ENCODE assay signal across 17 mouse cellular contexts in the genomic region with DNA sequence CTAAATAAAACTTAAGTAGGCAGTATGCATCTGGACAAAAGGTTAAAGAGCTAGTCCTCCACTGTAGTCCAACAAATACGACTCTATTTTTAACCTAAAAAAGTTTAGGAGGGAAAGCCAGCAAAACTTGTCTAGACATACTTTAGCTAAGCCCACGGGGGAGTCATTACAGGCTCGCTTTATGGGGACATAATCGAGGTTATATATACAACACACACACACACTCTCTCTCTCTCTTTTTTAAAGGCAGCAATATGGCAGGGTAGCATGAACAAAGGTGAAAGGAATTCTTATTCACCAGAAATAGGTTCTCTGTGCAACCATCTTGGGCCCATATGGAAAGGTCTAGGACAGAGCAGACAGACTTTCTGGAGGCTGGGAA.
DNase-seq lines count a peak whose midpoint lies in the region; ATAC-seq and TF ChIP-seq lines count a peak whose summit lies in the region.
"Had no signal": no experiment of that assay in that cellular context is flagged by ENCODE, and none has a peak within 500 bp of the region (broad histone marks: within the 10 kb centered on the region; RNA-seq: fewer than 3 reads in every experiment).

No protein-coding gene starts in this region.

- H3K9me3 ChIP-seq in forebrain, embryonic 10.5 days = no peaks in the 10 kb centered on the region
- H3K9me3 ChIP-seq in forebrain, postnatal 0 days (ENCODE audit: low read length) = no peaks in the 10 kb centered on the region
- H3K9me3 ChIP-seq in kidney, embryonic 15.5 days (replicated peaks) = no peaks in the 10 kb centered on the region
- H3K9me3 ChIP-seq in embryonic facial prominence, embryonic 15.5 days (replicated peaks) = no peaks in the 10 kb centered on the region
- H3K9me3 ChIP-seq in limb, embryonic 12.5 days = no peaks in the 10 kb centered on the region
- H3K9me3 ChIP-seq: heart, embryonic 12.5 days; liver, embryonic 15.5 days had no signal

- peaks cover 25% of the 10 kb centered on the region for H3K4me1 ChIP-seq in forebrain, embryonic 10.5 days
- no peaks in the 10 kb centered on the region for H3K4me1 ChIP-seq in forebrain, postnatal 0 days (ENCODE audit: insufficient read depth)
- peaks cover 31% of the 10 kb centered on the region for H3K4me1 ChIP-seq in kidney, embryonic 15.5 days
- peaks cover 20% of the 10 kb centered on the region for H3K4me1 ChIP-seq in embryonic facial prominence, embryonic 15.5 days
- peaks cover 31% of the 10 kb centered on the region for H3K4me1 ChIP-seq in limb, embryonic 12.5 days (replicated peaks)
- H3K4me1 ChIP-seq: liver, embryonic 15.5 days had no signal

- H3K4me3 ChIP-seq in forebrain, embryonic 10.5 days = no peak overlapping the region
- no peak overlapping the region for H3K4me3 ChIP-seq in forebrain, postnatal 0 days (ENCODE audit: low read depth, low read length)
- no peak overlapping the region for H3K4me3 ChIP-seq in kidney, embryonic 15.5 days (replicated peaks)
- no peak overlapping the region for H3K4me3 ChIP-seq in embryonic facial prominence, embryonic 15.5 days (replicated peaks)
- no peak overlapping the region for H3K4me3 ChIP-seq in limb, embryonic 12.5 days (replicated peaks)
- H3K4me3 ChIP-seq: heart, embryonic 12.5 days; liver, embryonic 15.5 days had no signal

- WGBS in forebrain, embryonic 10.5 days = 84% methylated on average over 4 of the region's 4 CpGs
- 43% methylated on average over 4 of the region's 4 CpGs for WGBS in forebrain, postnatal 0 days
- 39% methylated on average over 4 of the region's 4 CpGs for WGBS in kidney, embryonic 15.5 days
- 18% methylated on average over 4 of the region's 4 CpGs for WGBS in embryonic facial prominence, embryonic 15.5 days
- WGBS in limb, embryonic 12.5 days = 9% methylated on average over 4 of the region's 4 CpGs

- no peak overlapping the region for H3K4me2 ChIP-seq in forebrain, postnatal 0 days (ENCODE audit: low read depth)
- H3K4me2 ChIP-seq in kidney, embryonic 15.5 days = no peak overlapping the region
- no peak overlapping the region for H3K4me2 ChIP-seq in embryonic facial prominence, embryonic 15.5 days (replicated peaks)
- no peak overlapping the region for H3K4me2 ChIP-seq in limb, embryonic 12.5 days
- H3K4me2 ChIP-seq: heart, embryonic 12.5 days; liver, embryonic 15.5 days had no signal

- H3K36me3 ChIP-seq in forebrain, embryonic 10.5 days (replicated peaks) = no peaks in the 10 kb centered on the region
- no peaks in the 10 kb centered on the region for H3K36me3 ChIP-seq in forebrain, postnatal 0 days (ENCODE audit: insufficient read depth)
- no peaks in the 10 kb centered on the region for H3K36me3 ChIP-seq in kidney, embryonic 15.5 days
- no peaks in the 10 kb centered on the region for H3K36me3 ChIP-seq in embryonic facial prominence, embryonic 15.5 days
- H3K36me3 ChIP-seq in limb, embryonic 12.5 days = no peaks in the 10 kb centered on the region; the same call in 1 of the 2 replicates
- H3K36me3 ChIP-seq: heart, embryonic 12.5 days; liver, embryonic 15.5 days had no signal

- TF ChIP-seq CTCF in forebrain, postnatal 0 days (IDR thresholded peaks at IDR 0.05; ENCODE audit: low read depth) = no peak

- no peak for ATAC-seq in forebrain, postnatal 0 days
- ATAC-seq in kidney, embryonic 15.5 days (replicated peaks; ENCODE audit: low FRiP score) = no peak
- no peak for ATAC-seq in embryonic facial prominence, embryonic 15.5 days (ENCODE audit: insufficient number of reproducible peaks, low FRiP score, low TSS enrichment, low read depth)
- ATAC-seq in limb, embryonic 12.5 days (ENCODE audit: insufficient number of reproducible peaks, insufficient read depth, low FRiP score, low TSS enrichment, low read depth) = peak; percentile 91
- ATAC-seq: intestine, postnatal 0 days; lung, postnatal 0 days had no signal

- peaks cover 91% of the 10 kb centered on the region for H3K27me3 ChIP-seq in forebrain, embryonic 10.5 days (ENCODE audit: poor library complexity, severe bottlenecking)
- H3K27me3 ChIP-seq in forebrain, postnatal 0 days (ENCODE audit: insufficient read depth, low read length) = no peaks in the 10 kb centered on the region
- H3K27me3 ChIP-seq in kidney, embryonic 15.5 days = no peaks in the 10 kb centered on the region
- no peaks in the 10 kb centered on the region for H3K27me3 ChIP-seq in embryonic facial prominence, embryonic 15.5 days
- H3K27me3 ChIP-seq in limb, embryonic 12.5 days = no peaks in the 10 kb centered on the region
- H3K27me3 ChIP-seq: heart, embryonic 12.5 days; liver, embryonic 15.5 days had no signal

- no peak for DNase-seq in forebrain, embryonic 10.5 days (ENCODE audit: extremely low spot score, low spot score)
- DNase-seq in forebrain, postnatal 0 days = no peak
- no peak for DNase-seq in kidney, postnatal 36 days
- DNase-seq in layer of hippocampus, postnatal 14 days (ENCODE audit: low spot score in 2 of 2) = no peak
- no peak for DNase-seq in thymus, postnatal 10 days (ENCODE audit: low spot score in 2 of 2)
- DNase-seq: cerebellum, postnatal 14 days; heart, postnatal 4 days; layer of hippocampus, postnatal 36 days; right cerebral cortex, postnatal 25 days; thymus, postnatal 36 days had no signal

- peak overlapping the region; percentile 77 for H3K27ac ChIP-seq in forebrain, embryonic 10.5 days
- no peak overlapping the region for H3K27ac ChIP-seq in forebrain, postnatal 0 days (ENCODE audit: low read depth, low read length)
- peak overlapping the region; percentile 24 for H3K27ac ChIP-seq in kidney, embryonic 15.5 days
- 0 out of 2 replicates have a peak overlapping the region, but pooled peaks have one; percentile 1 for H3K27ac ChIP-seq in embryonic facial prominence, embryonic 15.5 days (replicated peaks)
- H3K27ac ChIP-seq in limb, embryonic 12.5 days = peak overlapping the region; percentile 94
- H3K27ac ChIP-seq: liver, embryonic 15.5 days had no signal

- no peak overlapping the region for H3K9ac ChIP-seq in forebrain, postnatal 0 days
- H3K9ac ChIP-seq in kidney, embryonic 15.5 days = no peak overlapping the region
- no peak overlapping the region for H3K9ac ChIP-seq in embryonic facial prominence, embryonic 15.5 days
- no peak overlapping the region for H3K9ac ChIP-seq in limb, embryonic 12.5 days (replicated peaks)
- H3K9ac ChIP-seq: liver, embryonic 15.5 days had no signal
